ENCODE assay signal across 8 mouse cellular contexts in the genomic region with DNA sequence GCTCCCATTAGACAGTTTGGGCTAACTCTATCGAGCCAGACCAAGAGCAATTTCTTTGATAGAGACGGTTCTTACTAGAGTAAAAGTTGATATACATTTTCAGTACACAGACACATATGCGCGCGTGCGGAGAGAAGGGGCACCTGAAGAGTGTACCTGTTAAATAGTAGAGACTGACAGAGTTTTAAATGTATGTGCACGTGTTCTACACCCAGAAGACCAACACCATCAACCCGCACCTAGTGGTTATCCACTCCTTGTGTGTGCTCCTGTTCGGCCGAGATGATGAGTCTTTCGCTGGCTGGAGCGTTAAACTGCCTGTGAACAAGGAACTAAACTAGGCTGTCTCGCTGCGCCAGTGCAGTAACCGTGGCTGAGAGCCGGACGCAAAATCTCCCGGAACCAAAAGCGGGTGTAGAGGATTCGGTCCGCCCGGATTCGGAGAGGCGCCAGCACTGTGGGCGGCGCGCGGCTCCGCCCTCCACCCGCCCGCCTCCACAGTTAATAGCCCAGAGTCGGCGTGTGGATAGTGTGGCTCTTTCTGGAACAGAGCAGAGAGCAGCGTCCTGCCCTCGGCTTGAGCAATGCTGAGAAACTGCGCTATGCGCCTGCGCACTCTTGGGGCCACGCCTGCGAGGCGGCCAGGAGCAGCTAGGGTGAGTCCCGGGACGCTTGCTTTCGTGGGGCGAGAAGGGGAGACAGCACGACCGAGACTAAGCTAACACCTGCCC. TPM values are rescaled to one million over a fixed set of nuclear protein-coding genes. Genes with fewer than 3 reads are reported as not detected.
DNase-seq lines count a peak whose midpoint lies in the region; ATAC-seq lines count a peak whose summit lies in the region.

Gene Them4, plus strand, starts transcription at position 457 of the 731 bp plus-strand sequence.

- intact Hi-C loops in heart, postnatal 14 days (cut with DNase I): loop anchor here (5.0 kb wide), 1 partner anchor 278 kb away; no protein-coding TSS in a partner anchor

- peak within 1 kb of the TSS; percentile 48 for H3K4me3 ChIP-seq in forebrain, embryonic 14.5 days (ENCODE audit: low read depth, low read length)
- peak within 1 kb of the TSS; percentile 76 for H3K4me3 ChIP-seq in neural tube, embryonic 15.5 days (replicated peaks)

- peak; percentile 98 for ATAC-seq in forebrain, embryonic 14.5 days
- peak; percentile 99 for ATAC-seq in neural tube, embryonic 15.5 days (ENCODE audit: low FRiP score)

- no peaks in the 10 kb centered on the region for H3K36me3 ChIP-seq in forebrain, embryonic 14.5 days (ENCODE audit: control insufficient read depth, insufficient read depth, low read length)
- H3K36me3 ChIP-seq in neural tube, embryonic 15.5 days: no peaks in the 10 kb centered on the region

- no peaks in the 10 kb centered on the region for H3K9me3 ChIP-seq in forebrain, embryonic 14.5 days (replicated peaks; ENCODE audit: control insufficient read depth, low read length)
- no peaks in the 10 kb centered on the region for H3K9me3 ChIP-seq in neural tube, embryonic 15.5 days (replicated peaks)

- peak within 1 kb of the TSS; percentile 57 for H3K4me2 ChIP-seq in forebrain, embryonic 14.5 days (ENCODE audit: low read length)
- peak within 1 kb of the TSS; percentile 71 for H3K4me2 ChIP-seq in neural tube, embryonic 15.5 days

- peak; percentile 98 for DNase-seq in ES-CJ7 (ENCODE audit: low read depth, low spot score)
- peak; percentile 94 for DNase-seq in cerebellum, adult 11 months
- DNase-seq in forebrain, embryonic 14.5 days (ENCODE audit: low spot score): peak; percentile 95
- DNase-seq in heart, postnatal 14 days: peak; percentile 95 to 96
- peak; percentile 93 for DNase-seq in layer of hippocampus, adult 11-12 months (ENCODE audit: low spot score)
- peak; percentile 97 to 98 for DNase-seq in lung, adult 18-20 months
- peak; percentile 91 for DNase-seq in testis, postnatal 14 days (ENCODE audit: low spot score)

- H3K9ac ChIP-seq in forebrain, embryonic 14.5 days (ENCODE audit: low read length): peak within 1 kb of the TSS; percentile 72
- peak within 1 kb of the TSS; percentile 81 for H3K9ac ChIP-seq in neural tube, embryonic 15.5 days (replicated peaks)

- H3K27me3 ChIP-seq in forebrain, embryonic 14.5 days (replicated peaks; ENCODE audit: control insufficient read depth, insufficient read depth, low read length): no peaks in the 10 kb centered on the region
- no peaks in the 10 kb centered on the region for H3K27me3 ChIP-seq in neural tube, embryonic 15.5 days (replicated peaks)

- peaks cover 4% of the 10 kb centered on the region; the same call in 1 of the 2 replicates for H3K4me1 ChIP-seq in forebrain, embryonic 14.5 days (ENCODE audit: control insufficient read depth, insufficient read depth, low read length)
- peaks cover 16% of the 10 kb centered on the region for H3K4me1 ChIP-seq in neural tube, embryonic 15.5 days

- peak within 1 kb of the TSS; percentile 40 for H3K27ac ChIP-seq in forebrain, embryonic 14.5 days (ENCODE audit: low read depth, low read length)
- peak within 1 kb of the TSS; percentile 89 for H3K27ac ChIP-seq in neural tube, embryonic 15.5 days (replicated peaks)

- 2% methylated on average over 47 of the region's 47 CpGs for WGBS in forebrain, embryonic 14.5 days
- WGBS in neural tube, embryonic 15.5 days: 3% methylated on average over 47 of the region's 47 CpGs

RNA-seq across cellular contexts. Expression of gene Them4, which starts in this region (rescaled TPM):
- 38.6 and 38.8 TPM in 2 replicates for polyA plus RNA-seq in forebrain, embryonic 14.5 days (2014; fragmentation: Nextera tagmentation; extraction: Ambion mirVana)
- total RNA-seq in heart, postnatal 14 days (2021): 10 to 100 TPM; 12.6 to 14.9 TPM
- 54.9 and 63.1 TPM in 2 replicates for polyA plus RNA-seq in neural tube, embryonic 15.5 days (2015; fragmentation: Nextera tagmentation; extraction: Ambion mirVana)

Comparison
In these comparisons a context has a peak if more than half of its experiments do, and no peak if none do; other contexts are left out.
1. Peak in every context shown above with its lines: DNase-seq, ATAC-seq, H3K4me3 ChIP-seq and H3K27ac ChIP-seq.